Mouse (Mus musculus) bone marrow macrophage, adult 2 months (primary cell): ENCODE data around the gene Gfi1.

ENCODE experiments used
- CTCF ChIP-seq: IDR thresholded peaks from 2 replicates; pipeline ENCODE4 v1.5.1; 2012; ENCODE audit warnings: low read depth, mild to moderate bottlenecking, low read length, moderate library complexity
- POLR2A ChIP-seq: IDR thresholded peaks from 2 replicates; pipeline ENCODE4 v1.6.1; 2012; ENCODE audit warnings: mild to moderate bottlenecking, low read depth, low read length, borderline replicate concordance

DNA sequence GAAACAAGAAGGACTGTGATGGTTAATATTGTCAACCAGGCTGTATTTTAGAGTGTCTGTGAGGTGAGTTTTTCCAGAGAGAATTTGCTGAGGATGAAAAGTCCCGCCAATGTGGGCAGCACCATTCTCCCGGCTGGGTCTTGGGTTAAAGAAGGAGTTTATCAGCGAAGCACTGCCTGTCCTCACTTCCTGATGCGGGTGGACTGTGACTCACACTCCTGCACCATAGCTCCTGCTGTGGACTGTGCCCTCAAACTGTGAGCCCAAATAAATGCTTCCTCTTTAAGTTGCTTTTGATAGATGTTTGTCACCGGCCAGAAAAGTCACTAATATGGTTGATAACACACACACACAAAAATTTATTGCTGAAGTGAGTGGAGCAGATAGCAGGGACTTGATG is 10.3 kb upstream of the Gfi1 start:
- TF ChIP-seq CTCF (no peak), POLR2A (no peak)
